Comparison of ENCODE assay signal across 9 mouse cellular contexts in the genomic region with DNA sequence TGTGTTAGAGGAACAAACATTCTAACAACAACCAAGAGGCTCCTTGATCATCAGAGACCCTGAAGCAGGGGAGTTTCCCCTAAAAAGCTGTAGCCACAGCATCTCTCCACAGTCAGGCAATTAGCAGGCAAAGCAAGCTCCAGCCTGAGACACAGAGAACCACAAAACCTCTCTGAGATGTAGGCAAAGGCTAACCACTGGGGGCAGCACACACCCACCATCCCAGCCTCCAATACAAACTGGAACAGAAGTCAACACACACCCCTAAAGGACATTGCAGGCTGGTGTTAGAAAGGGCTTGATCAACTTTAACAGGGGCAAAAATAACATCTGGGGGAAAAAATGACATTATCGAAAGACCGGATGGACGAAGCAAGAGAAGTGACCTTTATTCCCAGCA. TPM values are rescaled to one million over a fixed set of nuclear protein-coding genes. Genes with fewer than 3 reads are reported as not detected.
DNase-seq lines count a peak whose midpoint lies in the region; ATAC-seq and TF ChIP-seq lines count a peak whose summit lies in the region.
"Had no signal": no experiment of that assay in that cellular context is flagged by ENCODE, and none has a peak within 500 bp of the region (broad histone marks: within the 10 kb centered on the region; RNA-seq: fewer than 3 reads in every experiment).

No protein-coding gene starts in this region.

- H3K27ac ChIP-seq in layer of hippocampus, adult 2 months: no peak overlapping the region
- H3K27ac ChIP-seq in MEL (ENCODE audit: control insufficient read depth, low read depth, low read length): no peak overlapping the region
- H3K27ac ChIP-seq: embryonic facial prominence, embryonic 13.5 days had no signal

- H3K4me3 ChIP-seq in layer of hippocampus, adult 2 months: no peak overlapping the region
- H3K4me3 ChIP-seq in MEL (ENCODE audit: control insufficient read depth in 1 of 2, insufficient read depth in 1 of 2, low read depth in 2 of 2, low read length in 2 of 2): no peak overlapping the region
- H3K4me3 ChIP-seq: embryonic facial prominence, embryonic 13.5 days had no signal

- TF ChIP-seq POLR2A in MEL (IDR thresholded peaks at IDR 0.05; ENCODE audit: control insufficient read depth in 1 of 2, insufficient read depth in 1 of 2, low read depth in 1 of 2, low read length in 2 of 2, poor library complexity in 1 of 2): no peak

- TF ChIP-seq CTCF in layer of hippocampus, adult 2 months (conservative IDR thresholded peaks at IDR 0.05): peak; percentile 76
- peak; percentile 49 to 66 (median 59) for TF ChIP-seq CTCF in MEL (IDR thresholded peaks at IDR 0.05 in 2 of 3, conservative IDR thresholded peaks at IDR 0.05 in 1 of 3; ENCODE audit: control insufficient read depth in 1 of 3, insufficient read depth in 1 of 3, low read depth in 2 of 3, low read length in 3 of 3, poor library complexity in 1 of 3, severe bottlenecking in 1 of 3)

- ATAC-seq in common myeloid progenitor, adult 5-6 weeks (replicated peaks; ENCODE audit: low read depth, poor library complexity, severe bottlenecking): peak; percentile 84

- TF ChIP-seq RAD21 in MEL (IDR thresholded peaks at IDR 0.05; ENCODE audit: low read depth, low read length): peak; percentile 37

- no peak for DNase-seq in layer of hippocampus, adult 2 months (ENCODE audit: low spot score in 2 of 2)
- no peak for DNase-seq in layer of hippocampus, adult 11-12 months (ENCODE audit: low spot score)
- DNase-seq in MEL (ENCODE audit: low read depth, low spot score): peak; percentile 52
- DNase-seq in kidney, postnatal 36 days: peak; percentile 55 to 69
- DNase-seq in retina, embryonic 14.5 days (ENCODE audit: low spot score): peak; percentile 56
- no peak for DNase-seq in urinary bladder, adult 2 months (ENCODE audit: low spot score)
- DNase-seq in layer of hippocampus, adult 9-10 months (ENCODE audit: low spot score): no peak

- no peak for TF ChIP-seq EP300 in MEL (IDR thresholded peaks at IDR 0.05; ENCODE audit: low read depth in 1 of 2, low read length in 2 of 2)

- H3K79me2 ChIP-seq in MEL (ENCODE audit: control insufficient read depth, insufficient read depth, low read length, poor library complexity): no peaks in the 10 kb centered on the region

- no peaks in the 10 kb centered on the region for H3K9me3 ChIP-seq in MEL (replicated peaks; ENCODE audit: insufficient read depth, low read length)
- H3K9me3 ChIP-seq: embryonic facial prominence, embryonic 13.5 days had no signal

- no peaks in the 10 kb centered on the region for H3K4me1 ChIP-seq in MEL (ENCODE audit: control insufficient read depth in 1 of 2, insufficient read depth in 2 of 2, low read length in 2 of 2)

- no peaks in the 10 kb centered on the region for H3K27me3 ChIP-seq in MEL (ENCODE audit: control insufficient read depth in 1 of 2, insufficient read depth in 2 of 2, low read length in 2 of 2)
- H3K27me3 ChIP-seq: embryonic facial prominence, embryonic 13.5 days had no signal

- H3K36me3 ChIP-seq in MEL (ENCODE audit: control insufficient read depth in 1 of 2, insufficient read depth in 2 of 2, low read length in 2 of 2): no peaks in the 10 kb centered on the region

- H3K9ac ChIP-seq in MEL (ENCODE audit: control insufficient read depth, low read depth, low read length, poor library complexity, severe bottlenecking): no peak overlapping the region
- H3K9ac ChIP-seq: embryonic facial prominence, embryonic 13.5 days had no signal

TF ChIP-seq in MEL, 35 proteins besides CTCF, POLR2A, EP300 and RAD21:
- TF ChIP-seq MAZ (IDR thresholded peaks at IDR 0.05; ENCODE audit: low read depth, low read length) (no peak), SMC3 (IDR thresholded peaks at IDR 0.05; ENCODE audit: low read depth, low read length) (0 out of 2 replicates have a peak, but pooled peaks have one; percentile 11)
TF ChIP-seq in MEL: peak in this region for 1.

RNA-seq across cellular contexts. Expression of gene Ralb, which starts 20.1 kb away (rescaled TPM):
- total RNA-seq in layer of hippocampus, adult 2 months (2021): 10 to 100 TPM; 21.0 to 22.0 TPM
- total RNA-seq in MEL (2012; rRNA removed): 26.2 and 28.0 TPM in 2 replicates
- 10 to 100 TPM in 1 of 2 experiments, not detected in 1; 45.1 TPM for polyA plus RNA-seq in MEL (2012; ENCODE audit: insufficient read depth in 1 of 2, insufficient read length in 2 of 2, low read depth in 1 of 2, low replicate concordance in 2 of 2, missing spikeins in 1 of 2)
- 8.1 and 8.8 TPM in 2 replicates for total RNA-seq in common myeloid progenitor, adult 5-6 weeks (2017)
- polyA plus RNA-seq in urinary bladder, adult 2 months (2012; rRNA removed): 53.3 and 59.1 TPM in 2 replicates

RNA-seq across cellular contexts. Expression of gene Tmem185b, which starts 41.5 kb away (rescaled TPM):
- total RNA-seq in layer of hippocampus, adult 2 months (2021): 10 to 100 TPM; 15.4 to 19.8 TPM
- 19.7 and 25.2 TPM in 2 replicates for total RNA-seq in MEL (2012; rRNA removed)
- polyA plus RNA-seq in MEL (2012; ENCODE audit: insufficient read depth in 1 of 2, insufficient read length in 2 of 2, low read depth in 1 of 2, low replicate concordance in 2 of 2, missing spikeins in 1 of 2): 10 to 100 TPM in 1 of 2 experiments, not detected in 1; 35.8 TPM
- total RNA-seq in common myeloid progenitor, adult 5-6 weeks (2017): 13.9 and 16.0 TPM in 2 replicates
- polyA plus RNA-seq in urinary bladder, adult 2 months (2012; rRNA removed): 16.6 and 21.7 TPM in 2 replicates

Comparison
In these comparisons a context has a peak if more than half of its experiments do, and no peak if none do; other contexts are left out.
1. DNase-seq: peak in MEL (single experiment), kidney, postnatal 36 days (2 of 2) and retina, embryonic 14.5 days (single experiment); none in layer of hippocampus, adult 2 months (0 of 2), layer of hippocampus, adult 11-12 months (single experiment), urinary bladder, adult 2 months (single experiment) and layer of hippocampus, adult 9-10 months (single experiment).